Mouse (Mus musculus): ENCODE measurements around the gene Dgke. TPM values are rescaled to one million over a fixed set of nuclear protein-coding genes. Genes with fewer than 3 reads are reported as not detected.
"Not testable (repeated sequence)": the region's sequence is repeated elsewhere in the genome, so short reads cannot be mapped to it uniquely, and the experiment has no call there.

The Dgke gene
- total RNA-seq, 2 experiments from 2014 or later = 46.7 to 48.0 TPM

GRCm38 (mm10) chr11:89074783-89075413 is 8.2 kb upstream of the Dgke start:
- DNase-seq (ENCODE audit: low spot score in 2 of 2) = no peak

GRCm38 (mm10) chr11:89073541-89073940 is 6.9 kb upstream of the Dgke start, which contains the start of gene Gm525:
Gene Gm525, plus strand, starts transcription at chr11:89073841.
- no peak for DNase-seq (ENCODE audit: low spot score in 2 of 2)

DNA sequence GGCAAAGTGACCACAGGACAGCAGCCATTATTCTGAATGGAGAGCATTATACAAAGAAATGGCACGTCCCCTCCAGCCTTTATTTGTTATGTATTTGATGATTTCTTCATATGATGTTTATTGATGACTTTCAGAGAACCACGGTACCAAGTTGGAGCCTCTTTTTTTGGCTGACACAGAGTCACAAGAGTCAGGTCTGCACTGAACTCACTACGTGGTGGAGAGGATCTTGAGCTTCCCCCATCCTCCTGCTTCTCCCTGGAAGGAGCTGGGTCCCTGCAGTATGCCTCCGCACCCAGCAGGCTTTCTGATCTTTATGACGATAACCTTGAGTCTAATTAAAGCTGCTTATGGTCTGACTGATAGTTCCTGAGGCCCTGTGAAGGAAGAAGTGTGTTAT is 4.9 kb upstream of the Dgke start:
- no peak for DNase-seq (ENCODE audit: low spot score in 2 of 2)

DNA sequence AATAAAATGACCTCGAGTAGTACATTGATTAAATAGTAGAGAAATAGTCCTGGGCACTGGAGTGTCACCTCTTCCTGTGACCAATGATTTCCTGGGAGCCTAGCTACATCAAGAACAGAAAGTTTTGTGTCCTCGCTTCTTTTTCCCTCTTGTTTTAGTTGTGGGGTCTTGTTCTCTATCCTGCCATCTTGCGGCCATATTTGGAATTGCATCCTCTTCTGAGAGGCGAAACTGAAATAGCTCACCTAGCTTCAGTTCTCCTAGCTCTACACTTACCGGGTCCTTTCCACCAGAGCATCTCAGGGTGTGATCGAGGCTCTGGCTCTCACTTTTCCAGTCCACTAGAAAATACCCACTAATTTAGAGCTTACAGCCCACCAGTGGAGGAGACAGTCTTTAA is 2.7 kb upstream of the Dgke start:
- peak in 1 of 2 experiments; percentile 71 for DNase-seq (ENCODE audit: low spot score in 2 of 2)

DNA sequence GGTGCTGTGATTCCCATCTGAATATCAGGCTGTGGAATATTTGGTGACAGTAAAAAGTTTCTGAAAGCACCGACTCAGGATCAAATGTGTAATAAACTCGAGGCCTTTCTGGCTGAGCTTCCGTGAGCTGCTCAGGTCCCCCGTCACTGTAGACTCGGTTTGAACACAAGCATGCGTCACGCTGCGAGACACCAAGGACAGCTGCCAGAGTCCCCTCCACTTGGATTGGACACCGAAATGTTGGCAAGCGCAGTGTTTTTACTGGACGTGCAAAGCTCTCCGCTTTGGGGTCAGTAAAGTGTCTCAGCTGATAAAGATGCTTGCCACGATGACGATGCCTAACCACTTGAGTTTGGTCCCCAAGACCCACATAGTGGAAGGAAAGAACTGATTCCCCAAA is 2.0 kb upstream of the Dgke start:
- DNase-seq (ENCODE audit: low spot score in 2 of 2) = no peak

DNA sequence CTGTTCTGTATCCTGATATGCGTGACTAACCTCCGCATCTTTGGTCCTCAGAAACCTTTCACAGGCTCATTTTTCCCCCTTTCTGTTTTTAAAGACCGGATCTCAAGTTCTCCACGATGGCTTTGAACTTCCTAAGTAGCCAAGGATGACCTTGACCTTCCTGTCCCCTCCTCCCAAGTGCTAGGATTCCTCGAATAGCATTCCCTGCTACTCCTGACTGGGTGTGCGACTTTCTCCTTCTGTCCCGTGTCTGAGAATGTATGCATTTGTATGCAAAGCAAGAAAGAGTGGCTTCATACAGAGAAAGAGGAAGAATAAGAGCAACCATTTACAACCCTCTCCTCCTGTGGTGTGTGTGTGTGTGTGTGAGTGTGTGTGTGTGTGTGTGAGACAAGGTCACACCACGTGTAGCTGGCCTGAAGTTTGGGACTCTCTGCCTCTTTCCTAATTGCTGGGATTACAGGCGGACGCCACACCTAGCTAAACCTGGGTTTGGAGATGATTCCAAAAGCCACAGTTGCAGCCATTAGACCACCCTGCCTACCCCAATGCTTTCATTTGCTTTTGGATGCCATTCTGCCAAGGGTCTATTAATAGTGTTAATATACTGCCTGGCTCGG is 1.3 kb upstream of the Dgke start:
- no peak for DNase-seq (ENCODE audit: low spot score in 2 of 2)

GRCm38 (mm10) chr11:89067301-89067822 is 712 bp upstream of the Dgke start:
- no peak for DNase-seq (ENCODE audit: low spot score in 2 of 2)

GRCm38 (mm10) chr11:89066126-89066525 is 524 bp downstream of the Dgke start:
- DNase-seq (ENCODE audit: low spot score in 2 of 2) = no peak

DNA sequence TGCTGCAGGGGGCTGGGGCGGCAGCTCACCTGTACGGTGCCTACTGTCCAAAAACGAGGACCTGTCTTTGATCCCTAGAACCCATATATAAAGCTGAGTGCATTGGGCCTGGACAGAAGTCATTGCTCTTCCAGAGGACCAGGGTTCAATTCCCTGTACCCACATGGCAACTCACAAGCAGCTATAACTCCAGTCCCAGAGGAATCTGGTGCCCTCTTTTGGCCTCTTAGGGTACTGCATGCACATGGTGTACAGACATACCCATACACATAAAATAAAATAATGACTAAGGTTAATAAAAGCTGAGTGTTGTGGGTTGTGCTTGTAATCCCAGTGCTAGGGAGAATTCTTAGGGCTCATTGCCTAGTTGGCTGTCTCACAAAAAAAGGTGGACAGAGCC is 1.4 kb downstream of the Dgke start:
- DNase-seq (ENCODE audit: low spot score in 2 of 2) = no peak

GRCm38 (mm10) chr11:89064312-89064711 is 2.3 kb downstream of the Dgke start:
- no peak for DNase-seq (ENCODE audit: low spot score in 2 of 2)

- no peak for DNase-seq (ENCODE audit: low spot score in 2 of 2)
Measured at GRCm38 (mm10) chr11:89061362-89061761, 5.3 kb downstream of the Dgke start.

DNA sequence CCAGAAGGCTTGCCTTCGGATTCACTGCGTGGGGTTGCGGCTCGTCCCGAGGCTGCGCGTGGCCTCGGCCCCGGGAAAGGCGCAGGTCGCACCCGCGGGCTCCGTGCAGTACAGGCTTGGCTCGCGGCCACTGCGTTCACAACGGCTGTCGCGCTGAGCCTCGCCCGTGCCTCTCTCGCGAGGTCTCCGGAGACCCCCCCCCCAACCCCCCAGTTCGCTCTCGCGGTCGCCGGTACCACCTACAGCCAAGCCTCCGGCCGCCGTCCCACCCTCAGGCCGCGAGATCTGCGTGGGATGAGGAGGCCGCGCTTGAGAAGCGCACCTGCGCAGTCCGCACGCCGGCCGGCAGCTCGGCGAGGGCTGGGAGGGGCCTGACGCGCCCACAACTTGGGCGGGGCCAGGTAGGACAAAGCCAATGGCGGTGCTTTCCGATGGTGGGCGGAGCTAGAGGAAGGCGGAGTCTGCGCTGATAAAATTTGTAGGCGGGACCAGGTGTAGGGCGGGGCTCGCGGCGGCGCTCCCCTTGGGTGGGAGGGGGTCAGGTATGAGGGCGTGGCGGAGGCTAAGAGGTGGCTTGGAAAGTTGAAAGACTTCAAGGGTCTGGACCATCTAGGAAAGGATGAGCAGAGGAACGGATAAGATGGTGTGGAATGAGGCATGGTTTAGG is 6.1 kb downstream of the Dgke start:
- peak; percentile 89 to 92 for DNase-seq (ENCODE audit: low spot score in 2 of 2)

DNA sequence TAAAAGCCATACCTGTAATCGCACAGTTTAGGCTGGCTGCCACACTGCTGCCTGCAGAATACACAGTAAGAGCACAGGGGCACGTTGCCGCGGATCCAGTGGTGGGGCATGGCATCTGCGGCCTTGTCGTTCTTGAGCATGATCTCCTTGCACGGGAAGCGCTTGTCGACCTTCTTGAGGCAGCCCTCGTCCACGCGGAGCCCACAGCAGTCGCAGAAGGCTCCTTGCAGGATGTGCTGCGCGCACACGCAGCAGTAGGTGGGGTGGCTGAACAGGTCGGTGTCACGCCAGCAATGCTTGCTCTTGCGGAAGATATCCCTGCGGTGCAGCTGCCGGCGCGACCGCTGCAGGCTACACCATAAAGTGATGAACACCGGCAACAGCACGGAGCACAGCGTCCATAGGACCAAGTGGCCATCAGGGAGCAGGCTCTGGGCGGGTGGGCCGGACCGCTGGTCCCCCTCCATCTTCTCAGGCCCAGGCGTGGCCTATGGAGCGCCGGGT is 6.7 kb downstream of the Dgke start:
- peak; percentile 20 to 37 for DNase-seq (ENCODE audit: low spot score in 2 of 2)

- no peak for DNase-seq (ENCODE audit: low spot score in 2 of 2)
Measured at GRCm38 (mm10) chr11:89058515-89059270, 8.0 kb downstream of the Dgke start.

- peak in 1 of 2 experiments; percentile 69 for DNase-seq (ENCODE audit: low spot score in 2 of 2)
Measured at GRCm38 (mm10) chr11:89055931-89056690, 10.5 kb downstream of the Dgke start.

GRCm38 (mm10) chr11:89051767-89052166 is 14.9 kb downstream of the Dgke start:
- no peak for DNase-seq (ENCODE audit: low spot score in 2 of 2)

- no peak for DNase-seq (ENCODE audit: low spot score in 2 of 2)
Measured at GRCm38 (mm10) chr11:89046021-89046420, 20.6 kb downstream of the Dgke start.

GRCm38 (mm10) chr11:89045501-89045900 is 21.1 kb downstream of the Dgke start:
- not testable (repeated sequence) for DNase-seq (ENCODE audit: low spot score in 2 of 2)

- no peak for DNase-seq (ENCODE audit: low spot score in 2 of 2)
Measured at GRCm38 (mm10) chr11:89043046-89043445, 23.6 kb downstream of the Dgke start.

GRCm38 (mm10) chr11:89041073-89041472 is 25.6 kb downstream of the Dgke start:
- DNase-seq (ENCODE audit: low spot score in 2 of 2) = not testable (repeated sequence)
